Mouse (Mus musculus): ENCODE results near the gene Gm11733.
A peak's percentile ranks its signal among the peaks of the same experiment; 100 is the strongest.
"Not testable (repeated sequence)": the region's sequence is repeated elsewhere in the genome, so short reads cannot be mapped to it uniquely, and the experiment has no call there.

Gm11733 gene

GRCm38 (mm10) chr11:117484198-117484597, at the start of gene Gm11733:
Gm11733 (plus strand) TSS chr11:117484368.
- peak; percentile 28 for DNase-seq (ENCODE audit: extremely low spot score, low spot score)

GRCm38 (mm10) chr11:117436401-117437109, 47.6 kb upstream of the Gm11733 start:
- DNase-seq (ENCODE audit: extremely low spot score, low spot score), result peak; percentile 70

GRCm38 (mm10) chr11:117437110-117437490, 47.1 kb upstream of the Gm11733 start:
- DNase-seq (ENCODE audit: extremely low spot score, low spot score), result no peak

GRCm38 (mm10) chr11:117438363-117438762, 45.8 kb upstream of the Gm11733 start:
- no peak for DNase-seq (ENCODE audit: extremely low spot score, low spot score)

GRCm38 (mm10) chr11:117440865-117441425, 43.2 kb upstream of the Gm11733 start:
- no peak for DNase-seq (ENCODE audit: extremely low spot score, low spot score)

- DNase-seq (ENCODE audit: extremely low spot score, low spot score), result no peak
Measured at GRCm38 (mm10) chr11:117444090-117444489, 40.1 kb upstream of the Gm11733 start.

GRCm38 (mm10) chr11:117445707-117446106, 38.5 kb upstream of the Gm11733 start:
- no peak for DNase-seq (ENCODE audit: extremely low spot score, low spot score)

GRCm38 (mm10) chr11:117454086-117454485, 30.1 kb upstream of the Gm11733 start:
- DNase-seq (ENCODE audit: extremely low spot score, low spot score), result peak; percentile 48

GRCm38 (mm10) chr11:117459148-117459547, 25.0 kb upstream of the Gm11733 start:
- no peak for DNase-seq (ENCODE audit: extremely low spot score, low spot score)

GRCm38 (mm10) chr11:117462202-117462864, 21.8 kb upstream of the Gm11733 start:
- DNase-seq (ENCODE audit: extremely low spot score, low spot score), result peak; percentile 62

GRCm38 (mm10) chr11:117463416-117463815, 20.8 kb upstream of the Gm11733 start:
- not testable (repeated sequence) for DNase-seq (ENCODE audit: extremely low spot score, low spot score)

- no peak for DNase-seq (ENCODE audit: extremely low spot score, low spot score)
Measured at GRCm38 (mm10) chr11:117466292-117466691, 17.9 kb upstream of the Gm11733 start.

- DNase-seq (ENCODE audit: extremely low spot score, low spot score), result no peak
Measured at GRCm38 (mm10) chr11:117466911-117467310, 17.3 kb upstream of the Gm11733 start.

- DNase-seq (ENCODE audit: extremely low spot score, low spot score), result no peak
Measured at GRCm38 (mm10) chr11:117468585-117469363, 15.4 kb upstream of the Gm11733 start.

GRCm38 (mm10) chr11:117469724-117470123, 14.4 kb upstream of the Gm11733 start:
- DNase-seq (ENCODE audit: extremely low spot score, low spot score), result no peak

- no peak for DNase-seq (ENCODE audit: extremely low spot score, low spot score)
Measured at GRCm38 (mm10) chr11:117470586-117471195, 13.5 kb upstream of the Gm11733 start.

- no peak for DNase-seq (ENCODE audit: extremely low spot score, low spot score)
Measured at GRCm38 (mm10) chr11:117471625-117472283, 12.4 kb upstream of the Gm11733 start.

GRCm38 (mm10) chr11:117472885-117473284, 11.3 kb upstream of the Gm11733 start:
- DNase-seq (ENCODE audit: extremely low spot score, low spot score), result no peak

GRCm38 (mm10) chr11:117475204-117475603, 9.0 kb upstream of the Gm11733 start:
- DNase-seq (ENCODE audit: extremely low spot score, low spot score), result no peak

- DNase-seq (ENCODE audit: extremely low spot score, low spot score), result peak; percentile 53
Measured at GRCm38 (mm10) chr11:117475669-117476068, 8.5 kb upstream of the Gm11733 start.
